Mouse (Mus musculus): Measurements from ENCODE around the gene Sdc4.
A peak's percentile ranks its signal among the peaks of the same experiment; 100 is the strongest.

Sdc4 gene

GRCm38 (mm10) chr2:164443460-164444000 is at the start of gene Sdc4:
Sdc4 (minus strand) TSS chr2:164443887.
- DNase-seq (ENCODE audit: low spot score in 2 of 2): no peak

GRCm38 (mm10) chr2:164487812-164488211 is 44.1 kb upstream of the Sdc4 start:
- DNase-seq (ENCODE audit: low spot score in 2 of 2): no peak

- no peak for DNase-seq (ENCODE audit: low spot score in 2 of 2)
Observed at GRCm38 (mm10) chr2:164487115-164487527, 43.4 kb upstream of the Sdc4 start.

- no peak for DNase-seq (ENCODE audit: low spot score in 2 of 2)
Observed at GRCm38 (mm10) chr2:164486258-164487114, 42.8 kb upstream of the Sdc4 start.

GRCm38 (mm10) chr2:164485681-164486257 is 42.1 kb upstream of the Sdc4 start, which contains the start of gene Dbndd2:
Dbndd2 (plus strand) TSS chr2:164486106.
- no peak for DNase-seq (ENCODE audit: low spot score in 2 of 2)

- DNase-seq (ENCODE audit: low spot score in 2 of 2): no peak
Observed at GRCm38 (mm10) chr2:164473624-164474023, 29.9 kb upstream of the Sdc4 start, which contains the start of gene Trp53tg5. Trp53tg5 (minus strand) TSS chr2:164473724.

GRCm38 (mm10) chr2:164470254-164470653 is 26.6 kb upstream of the Sdc4 start:
- peak; percentile 21 to 66 for DNase-seq (ENCODE audit: low spot score in 2 of 2)

GRCm38 (mm10) chr2:164466787-164467186 is 23.1 kb upstream of the Sdc4 start:
- no peak for DNase-seq (ENCODE audit: low spot score in 2 of 2)

GRCm38 (mm10) chr2:164465161-164465560 is 21.5 kb upstream of the Sdc4 start:
- DNase-seq (ENCODE audit: low spot score in 2 of 2): no peak

- DNase-seq (ENCODE audit: low spot score in 2 of 2): peak; percentile 94 to 95
Observed at GRCm38 (mm10) chr2:164460745-164461551, 17.3 kb upstream of the Sdc4 start, which contains the start of gene Gm20458. Gm20458 (plus strand) TSS chr2:164460967.

GRCm38 (mm10) chr2:164458535-164458934 is 14.8 kb upstream of the Sdc4 start:
- DNase-seq (ENCODE audit: low spot score in 2 of 2): no peak

GRCm38 (mm10) chr2:164457942-164458341 is 14.3 kb upstream of the Sdc4 start:
- DNase-seq (ENCODE audit: low spot score in 2 of 2): no peak

- no peak for DNase-seq (ENCODE audit: low spot score in 2 of 2)
Observed at GRCm38 (mm10) chr2:164456864-164457300, 13.2 kb upstream of the Sdc4 start, which contains the start of gene Sys1. Sys1 (plus strand) TSS chr2:164456964.

- no peak for DNase-seq (ENCODE audit: low spot score in 2 of 2)
Observed at GRCm38 (mm10) chr2:164456413-164456812, 12.7 kb upstream of the Sdc4 start.

- no peak for DNase-seq (ENCODE audit: low spot score in 2 of 2)
Observed at GRCm38 (mm10) chr2:164455421-164456190, 11.9 kb upstream of the Sdc4 start.

- no peak for DNase-seq (ENCODE audit: low spot score in 2 of 2)
Observed at GRCm38 (mm10) chr2:164454846-164455245, 11.2 kb upstream of the Sdc4 start.

GRCm38 (mm10) chr2:164453887-164454500 is 10.3 kb upstream of the Sdc4 start:
- no peak for DNase-seq (ENCODE audit: low spot score in 2 of 2)

- no peak for DNase-seq (ENCODE audit: low spot score in 2 of 2)
Observed at GRCm38 (mm10) chr2:164453047-164453757, 9.5 kb upstream of the Sdc4 start.

- DNase-seq (ENCODE audit: low spot score in 2 of 2): no peak
Observed at GRCm38 (mm10) chr2:164452000-164452676, 8.5 kb upstream of the Sdc4 start.
